Mouse (Mus musculus): Measurements from ENCODE around the gene Gm3012.
"Not testable (repeated sequence)": the region's sequence is repeated elsewhere in the genome, so short reads cannot be mapped to it uniquely, and the experiment has no call there.

- TF ChIP-seq CTCF, POLR2A (IDR thresholded peaks at IDR 0.05; ENCODE audit: extremely low read depth, insufficient read depth, low read length): not testable (repeated sequence)
Observed at GRCm38 (mm10) chr14:3688483-3688882, 54.2 kb downstream of the Gm3012 start, which contains the start of gene Gm3043.
